Mouse (Mus musculus): ENCODE results near the gene Enc1. TPM values are rescaled to one million over a fixed set of nuclear protein-coding genes. Genes with fewer than 3 reads are reported as not detected.

Enc1 gene
- polyA plus RNA-seq, 1 experiment from 2014 or later, result 18.4 TPM

DNA sequence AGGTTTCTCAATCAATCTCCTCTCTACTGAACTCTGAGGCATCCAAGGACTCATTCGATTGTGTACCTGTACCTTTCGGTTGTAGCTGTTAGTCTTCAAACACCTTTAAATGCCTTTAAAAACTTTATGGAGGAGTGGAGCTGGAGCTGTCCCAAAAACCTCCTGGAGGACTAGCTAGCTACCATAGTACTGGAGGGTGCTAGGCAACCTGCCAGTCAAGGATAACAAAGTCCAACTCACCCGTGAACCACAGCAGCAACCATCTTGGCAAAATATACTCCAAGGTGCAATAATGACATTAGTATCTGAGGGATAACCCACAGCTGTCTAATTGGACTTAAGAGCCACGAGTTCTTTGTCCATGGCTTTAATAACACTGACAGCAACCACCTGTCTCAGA, 39.0 kb upstream of the Enc1 start:
- ATAC-seq (ENCODE audit: low FRiP score) (no peak), DNase-seq (ENCODE audit: low spot score, missing footprints) (no peak)
- Histone ChIP-seq H3K9me3 (ENCODE audit: control insufficient read depth, low read length) (no peaks in the 10 kb centered on the region), H3K4me3 (ENCODE audit: low read depth, low read length) (no peak overlapping the region), H3K27ac (ENCODE audit: low read depth, low read length) (no peak overlapping the region), H3K9ac (ENCODE audit: low read length) (no peak overlapping the region), H3K4me1 (ENCODE audit: control insufficient read depth, insufficient read depth, low read length) (peaks cover 3% of the 10 kb centered on the region), H3K4me2 (no peak overlapping the region), H3K36me3 (ENCODE audit: control insufficient read depth, insufficient read depth, low read length) (no peaks in the 10 kb centered on the region), H3K27me3 (ENCODE audit: control insufficient read depth, insufficient read depth, low read length) (no peaks in the 10 kb centered on the region; the same call in 1 of the 2 replicates)
- 85% methylated on average over 4 of the region's 4 CpGs for WGBS

DNA sequence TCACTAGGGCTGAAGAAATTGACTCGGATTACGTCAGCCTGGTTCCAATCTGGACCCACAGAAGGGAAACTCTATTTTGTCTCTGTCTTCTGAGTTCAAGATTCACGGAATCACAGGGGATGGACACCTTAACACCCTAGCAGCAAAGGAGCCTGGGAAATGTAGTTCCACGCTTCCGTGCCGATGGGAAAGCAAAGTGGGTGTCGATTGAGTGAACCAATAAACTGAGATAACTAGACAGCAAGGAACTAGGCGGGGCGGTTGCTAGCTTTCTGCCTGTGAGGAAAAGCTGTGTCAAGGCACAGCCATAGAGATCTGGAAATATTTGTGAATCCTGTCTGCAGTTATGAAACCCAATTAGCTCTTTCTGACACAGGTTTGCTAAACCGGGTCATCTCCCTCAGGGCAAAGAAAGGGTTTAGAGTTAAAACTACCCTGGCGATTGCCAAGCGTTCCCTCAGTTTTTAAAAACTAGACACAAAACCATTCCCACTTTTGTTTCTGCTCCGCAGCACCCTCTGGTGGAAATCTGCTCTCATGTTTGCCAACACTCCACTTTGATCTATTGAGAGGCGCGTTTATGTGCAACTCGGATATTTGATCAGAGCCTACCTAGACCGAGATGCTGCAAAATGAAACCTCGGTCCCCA, 35.7 kb upstream of the Enc1 start:
- Histone ChIP-seq H3K4me2 (peak overlapping the region; percentile 53), H3K9me3 (ENCODE audit: control insufficient read depth, low read length) (no peaks in the 10 kb centered on the region), H3K9ac (ENCODE audit: low read length) (peak overlapping the region; percentile 46), H3K4me3 (ENCODE audit: low read depth, low read length) (peak overlapping the region; percentile 20), H3K27me3 (ENCODE audit: control insufficient read depth, insufficient read depth, low read length) (no peaks in the 10 kb centered on the region), H3K36me3 (ENCODE audit: control insufficient read depth, insufficient read depth, low read length) (no peaks in the 10 kb centered on the region), H3K4me1 (ENCODE audit: control insufficient read depth, insufficient read depth, low read length) (peaks cover 3% of the 10 kb centered on the region), H3K27ac (ENCODE audit: low read depth, low read length) (no peak overlapping the region)
- WGBS, result 16% methylated on average over 18 of the region's 18 CpGs
- ATAC-seq (ENCODE audit: low FRiP score) (peak; percentile 66), DNase-seq (ENCODE audit: low spot score, missing footprints) (peak; percentile 97)

- no peaks in the 10 kb centered on the region for H3K36me3 ChIP-seq (ENCODE audit: control insufficient read depth, insufficient read depth, low read length)
- WGBS, result 91% methylated on average over 2 of the region's 2 CpGs
- DNase-seq (ENCODE audit: low spot score, missing footprints), result no peak
- no peaks in the 10 kb centered on the region for H3K27me3 ChIP-seq (ENCODE audit: control insufficient read depth, insufficient read depth, low read length)
- H3K4me3 ChIP-seq (ENCODE audit: low read depth, low read length), result no peak overlapping the region
- no peak overlapping the region for H3K27ac ChIP-seq (ENCODE audit: low read depth, low read length)
- H3K9me3 ChIP-seq (ENCODE audit: control insufficient read depth, low read length), result no peaks in the 10 kb centered on the region
- no peak overlapping the region for H3K9ac ChIP-seq (ENCODE audit: low read length)
- H3K4me2 ChIP-seq, result no peak overlapping the region
- peaks cover 3% of the 10 kb centered on the region for H3K4me1 ChIP-seq (ENCODE audit: control insufficient read depth, insufficient read depth, low read length)
- no peak for ATAC-seq (ENCODE audit: low FRiP score)
These were observed 34.9 kb upstream of the Enc1 start for GRCm38 (mm10) chr13:97206046-97206445.

DNA sequence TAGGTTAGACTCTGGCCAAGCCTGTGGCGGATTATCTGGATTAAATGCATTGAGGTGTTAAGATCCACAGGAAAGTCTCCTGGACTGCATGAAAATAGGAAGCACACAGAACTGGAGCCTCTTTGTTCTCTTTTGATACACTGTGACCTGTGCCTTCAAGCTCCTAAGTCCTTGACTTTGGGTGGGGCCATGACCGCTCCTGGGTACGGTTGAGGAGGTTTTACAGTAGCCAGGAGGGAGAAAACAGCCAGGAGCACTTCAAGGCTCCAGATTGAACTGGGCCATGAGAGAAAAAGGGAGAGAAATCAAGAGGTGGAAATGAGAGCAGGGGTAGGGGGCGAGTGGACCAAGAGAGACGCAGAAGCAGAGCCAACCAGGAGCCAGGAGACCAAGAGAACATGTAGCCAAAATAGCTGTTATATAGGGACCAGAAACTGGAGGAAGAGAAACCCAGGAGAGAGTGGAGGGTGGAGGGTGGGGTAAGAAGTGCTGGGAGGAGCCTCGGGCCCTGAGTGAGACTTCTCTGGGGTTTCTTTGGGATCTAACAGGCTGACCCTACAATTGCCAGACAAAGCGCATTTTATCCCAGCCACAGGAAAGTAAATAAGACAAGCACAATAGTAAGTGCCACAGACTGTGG, 33.3 kb upstream of the Enc1 start:
- H3K27me3 ChIP-seq (ENCODE audit: control insufficient read depth, insufficient read depth, low read length), result no peaks in the 10 kb centered on the region
- no peaks in the 10 kb centered on the region for H3K36me3 ChIP-seq (ENCODE audit: control insufficient read depth, insufficient read depth, low read length)
- H3K9ac ChIP-seq (ENCODE audit: low read length), result no peak overlapping the region
- H3K4me3 ChIP-seq (ENCODE audit: low read depth, low read length), result no peak overlapping the region
- 79% methylated on average over 7 of the region's 7 CpGs for WGBS
- H3K9me3 ChIP-seq (ENCODE audit: control insufficient read depth, low read length), result no peaks in the 10 kb centered on the region
- H3K27ac ChIP-seq (ENCODE audit: low read depth, low read length), result no peak overlapping the region
- no peak overlapping the region for H3K4me2 ChIP-seq
- DNase-seq (ENCODE audit: low spot score, missing footprints) (no peak), ATAC-seq (ENCODE audit: low FRiP score) (no peak)
- peaks cover 3% of the 10 kb centered on the region for H3K4me1 ChIP-seq (ENCODE audit: control insufficient read depth, insufficient read depth, low read length)

- H3K36me3 ChIP-seq (ENCODE audit: control insufficient read depth, insufficient read depth, low read length), result no peaks in the 10 kb centered on the region
- no peaks in the 10 kb centered on the region for H3K9me3 ChIP-seq (ENCODE audit: control insufficient read depth, low read length)
- H3K4me2 ChIP-seq, result no peak overlapping the region
- no peak overlapping the region for H3K27ac ChIP-seq (ENCODE audit: low read depth, low read length)
- no peak overlapping the region for H3K9ac ChIP-seq (ENCODE audit: low read length)
- no peaks in the 10 kb centered on the region for H3K27me3 ChIP-seq (ENCODE audit: control insufficient read depth, insufficient read depth, low read length)
- H3K4me3 ChIP-seq (ENCODE audit: low read depth, low read length), result no peak overlapping the region
- ATAC-seq (ENCODE audit: low FRiP score), result no peak
- H3K4me1 ChIP-seq (ENCODE audit: control insufficient read depth, insufficient read depth, low read length), result peaks cover 3% of the 10 kb centered on the region
- DNase-seq (ENCODE audit: low spot score, missing footprints), result no peak
- 62% methylated on average over 7 of the region's 7 CpGs for WGBS
These were observed 32.8 kb upstream of the Enc1 start for GRCm38 (mm10) chr13:97208112-97208478.

GRCm38 (mm10) chr13:97208500-97209010, 32.4 kb upstream of the Enc1 start:
- Histone ChIP-seq H3K9ac (ENCODE audit: low read length) (no peak overlapping the region), H3K4me2 (no peak overlapping the region), H3K9me3 (ENCODE audit: control insufficient read depth, low read length) (no peaks in the 10 kb centered on the region), H3K4me1 (ENCODE audit: control insufficient read depth, insufficient read depth, low read length) (peaks cover 3% of the 10 kb centered on the region), H3K4me3 (ENCODE audit: low read depth, low read length) (no peak overlapping the region), H3K36me3 (ENCODE audit: control insufficient read depth, insufficient read depth, low read length) (no peaks in the 10 kb centered on the region), H3K27ac (ENCODE audit: low read depth, low read length) (no peak overlapping the region), H3K27me3 (ENCODE audit: control insufficient read depth, insufficient read depth, low read length) (no peaks in the 10 kb centered on the region)
- 82% methylated on average over 3 of the region's 3 CpGs for WGBS
- DNase-seq (ENCODE audit: low spot score, missing footprints) (no peak), ATAC-seq (ENCODE audit: low FRiP score) (no peak)

DNA sequence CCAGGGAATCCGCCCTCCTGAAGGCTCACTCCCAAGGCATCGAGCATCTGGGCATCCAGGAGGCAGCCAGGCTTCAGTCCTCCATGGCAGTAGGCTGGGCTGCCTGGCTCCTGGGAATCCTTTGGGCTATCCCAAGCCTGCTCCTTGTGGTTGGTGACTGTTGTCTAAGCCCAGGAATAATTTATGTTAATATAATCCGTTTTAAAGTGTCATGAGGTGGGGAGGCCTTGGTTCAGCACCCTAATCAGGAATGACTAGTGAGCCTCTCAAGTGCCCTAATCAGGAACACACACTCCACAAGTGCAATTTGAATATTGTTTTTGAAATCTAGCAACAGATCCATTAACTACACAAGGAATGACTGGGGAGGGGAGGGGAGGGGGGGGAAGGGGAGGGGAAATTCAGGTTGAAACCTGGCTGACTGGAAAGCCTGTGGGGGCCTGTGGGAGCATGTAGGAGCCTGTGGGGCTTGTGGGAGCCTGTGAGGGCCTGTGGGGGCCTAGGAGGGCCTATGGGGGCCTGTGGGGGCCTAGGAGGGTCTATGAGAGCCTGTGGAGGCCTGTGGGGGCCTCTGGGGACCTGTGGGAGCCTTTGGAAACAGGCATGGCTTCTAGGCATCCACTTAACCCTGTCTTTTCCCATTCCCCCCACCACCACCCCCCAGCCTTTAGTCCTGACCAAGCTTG, 26.2 kb upstream of the Enc1 start:
- ATAC-seq (ENCODE audit: low FRiP score), result 0 out of 2 replicates have a peak, but pooled peaks have one; percentile 36
- Histone ChIP-seq H3K9ac (ENCODE audit: low read length) (no peak overlapping the region), H3K36me3 (ENCODE audit: control insufficient read depth, insufficient read depth, low read length) (no peaks in the 10 kb centered on the region), H3K4me2 (no peak overlapping the region), H3K27me3 (ENCODE audit: control insufficient read depth, insufficient read depth, low read length) (no peaks in the 10 kb centered on the region), H3K9me3 (ENCODE audit: control insufficient read depth, low read length) (no peaks in the 10 kb centered on the region), H3K4me1 (ENCODE audit: control insufficient read depth, insufficient read depth, low read length) (no peaks in the 10 kb centered on the region), H3K27ac (ENCODE audit: low read depth, low read length) (no peak overlapping the region), H3K4me3 (ENCODE audit: low read depth, low read length) (no peak overlapping the region)
- 59% methylated on average over 3 of the region's 3 CpGs for WGBS
- DNase-seq (ENCODE audit: low spot score, missing footprints), result no peak

DNA sequence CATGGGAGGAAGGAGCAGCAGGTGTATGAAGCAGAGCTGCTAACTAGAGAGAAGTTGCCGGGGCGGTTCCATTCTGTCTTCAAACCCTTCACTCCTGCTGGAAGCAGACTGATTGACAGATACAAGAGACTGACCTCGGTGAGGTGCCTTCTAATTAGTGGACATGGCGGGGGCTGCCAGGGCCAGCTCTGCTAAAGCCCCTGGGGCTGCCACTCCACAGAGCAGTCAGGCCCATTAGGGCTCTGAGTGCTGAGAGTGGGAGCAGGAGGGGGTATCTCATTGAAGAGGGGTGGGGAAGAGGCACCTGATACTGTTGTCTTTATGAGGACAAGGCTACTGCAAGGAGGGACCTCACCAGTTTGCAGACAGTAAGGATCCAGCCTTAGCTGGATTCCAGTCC, 25.3 kb upstream of the Enc1 start:
- DNase-seq (ENCODE audit: low spot score, missing footprints) (peak; percentile 72), ATAC-seq (ENCODE audit: low FRiP score) (peak; percentile 47; the same call in 1 of the 2 replicates)
- no peak overlapping the region for H3K27ac ChIP-seq (ENCODE audit: low read depth, low read length)
- WGBS, result 46% methylated on average over 4 of the region's 4 CpGs
- H3K4me1 ChIP-seq (ENCODE audit: control insufficient read depth, insufficient read depth, low read length), result no peaks in the 10 kb centered on the region
- no peaks in the 10 kb centered on the region for H3K36me3 ChIP-seq (ENCODE audit: control insufficient read depth, insufficient read depth, low read length)
- no peak overlapping the region for H3K9ac ChIP-seq (ENCODE audit: low read length)
- H3K27me3 ChIP-seq (ENCODE audit: control insufficient read depth, insufficient read depth, low read length), result no peaks in the 10 kb centered on the region
- no peak overlapping the region for H3K4me3 ChIP-seq (ENCODE audit: low read depth, low read length)
- no peaks in the 10 kb centered on the region for H3K9me3 ChIP-seq (ENCODE audit: control insufficient read depth, low read length)
- H3K4me2 ChIP-seq, result no peak overlapping the region

DNA sequence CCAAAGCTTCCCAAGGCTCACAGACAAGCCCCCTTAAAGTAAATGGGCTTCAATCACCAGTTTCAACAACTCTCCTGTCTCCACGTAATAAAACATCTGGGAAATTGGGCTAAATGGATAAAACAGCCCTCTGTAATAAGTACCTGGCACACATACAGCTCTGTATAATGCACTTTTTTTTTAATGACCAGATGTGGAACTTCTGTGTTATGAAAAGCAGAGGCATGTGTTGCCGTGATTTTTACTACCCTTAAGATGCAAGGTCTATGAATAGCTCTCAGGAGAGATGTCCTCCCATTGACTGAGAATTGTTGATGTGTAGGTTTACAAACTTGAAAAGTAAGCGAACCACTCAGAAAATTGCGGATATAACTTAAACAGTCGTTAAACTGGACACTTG, 24.7 kb upstream of the Enc1 start:
- WGBS, result 86% methylated on average over 5 of the region's 5 CpGs
- no peaks in the 10 kb centered on the region for H3K4me1 ChIP-seq (ENCODE audit: control insufficient read depth, insufficient read depth, low read length)
- no peaks in the 10 kb centered on the region for H3K36me3 ChIP-seq (ENCODE audit: control insufficient read depth, insufficient read depth, low read length)
- no peak overlapping the region for H3K4me3 ChIP-seq (ENCODE audit: low read depth, low read length)
- no peak overlapping the region for H3K27ac ChIP-seq (ENCODE audit: low read depth, low read length)
- H3K9ac ChIP-seq (ENCODE audit: low read length), result no peak overlapping the region
- DNase-seq (ENCODE audit: low spot score, missing footprints), result no peak
- ATAC-seq (ENCODE audit: low FRiP score), result no peak
- no peaks in the 10 kb centered on the region for H3K9me3 ChIP-seq (ENCODE audit: control insufficient read depth, low read length)
- H3K4me2 ChIP-seq, result no peak overlapping the region
- H3K27me3 ChIP-seq (ENCODE audit: control insufficient read depth, insufficient read depth, low read length), result no peaks in the 10 kb centered on the region

All from midbrain, embryonic 11.5 days (tissue).